Mouse (Mus musculus) MEL (cell line): ENCODE results near the gene Bahcc1. TPM values are rescaled to one million over a fixed set of nuclear protein-coding genes. Genes with fewer than 3 reads are reported as not detected.

Experiments used
- DNase-seq: peaks from one replicate; pipeline ENCODE4 v3.0.0; 2011; ENCODE audit warnings: low read depth, low spot score
- H3K27ac ChIP-seq: 2 replicates; pipeline ENCODE4 v1.5.1; 2012; ENCODE audit warnings: low read depth, mild to moderate bottlenecking, control low read depth, low read length, moderate library complexity; ENCODE audit not compliant: control insufficient read depth
- H3K27me3 ChIP-seq, 2 experiments: fragments of 150-350 bp in 1 of 2; sonication (generic) in 1 of 2; 2 replicates each; pipeline ENCODE4 v1.6.1; 2012; ENCODE audit warnings: low read length in 2 of 2, mild to moderate bottlenecking in 2 of 2, improper control_type of control experiment in 1 of 2, moderate library complexity in 1 of 2; ENCODE audit not compliant: insufficient read depth in 2 of 2, control insufficient read depth in 1 of 2
- H3K36me3 ChIP-seq, 2 experiments: 2 replicates each; pipeline ENCODE4 v1.6.1; 2012 to 2014; ENCODE audit warnings: low read length in 2 of 2, improper control_type of control experiment in 1 of 2, inconsistent platforms in 1 of 2, mild to moderate bottlenecking in 1 of 2; ENCODE audit not compliant: insufficient read depth in 2 of 2, control insufficient read depth in 1 of 2
- H3K4me1 ChIP-seq, 2 experiments: fragments of 150-350 bp in 1 of 2; sonication (generic) in 1 of 2; 2 replicates each; pipeline ENCODE4 v1.6.1; 2012; ENCODE audit warnings: low read length in 2 of 2, improper control_type of control experiment in 1 of 2, mild to moderate bottlenecking in 1 of 2; ENCODE audit not compliant: insufficient read depth in 2 of 2, control insufficient read depth in 1 of 2
- H3K4me3 ChIP-seq, 2 experiments: fragments of 150-350 bp in 1 of 2; sonication (generic) in 1 of 2; 2 replicates each; pipeline ENCODE4 v1.5.1; 2012; ENCODE audit warnings: low read depth in 2 of 2, low read length in 2 of 2, mild to moderate bottlenecking in 2 of 2, moderate library complexity in 2 of 2, control low read depth in 1 of 2, improper control_type of control experiment in 1 of 2; ENCODE audit not compliant: control insufficient read depth in 1 of 2, insufficient read depth in 1 of 2
- H3K79me2 ChIP-seq: 2 replicates; pipeline ENCODE4 v1.6.1; 2012; ENCODE audit warnings: mild to moderate bottlenecking, low read length, moderate library complexity; ENCODE audit not compliant: control insufficient read depth, poor library complexity, insufficient read depth
- H3K9ac ChIP-seq: 2 replicates; pipeline ENCODE4 v1.6.1; 2012; ENCODE audit warnings: low read depth, mild to moderate bottlenecking, control low read depth, low read length, moderate library complexity; ENCODE audit not compliant: control insufficient read depth, poor library complexity, severe bottlenecking
- H3K9me3 ChIP-seq: fragments of 150-350 bp; sonication (generic); replicated peaks from 2 replicates; pipeline ENCODE4 v1.6.1; 2012; ENCODE audit warnings: mild to moderate bottlenecking, low read length, improper control_type of control experiment, moderate library complexity; ENCODE audit not compliant: insufficient read depth
- CHD1 ChIP-seq: IDR thresholded peaks from 2 replicates; pipeline ENCODE4 v1.6.1; 2012; ENCODE audit warnings: low read depth, mild to moderate bottlenecking, inconsistent platforms, low read length, improper control_type of control experiment
- CHD2 ChIP-seq: IDR thresholded peaks from 2 replicates; pipeline ENCODE4 v1.6.1; 2011; ENCODE audit warnings: low read length, improper control_type of control experiment
- ELF1 ChIP-seq: IDR thresholded peaks from 2 replicates; pipeline ENCODE4 v1.6.1; 2014; ENCODE audit warnings: low read depth, mild to moderate bottlenecking, inconsistent platforms, low read length, improper control_type of control experiment, moderate library complexity
- EP300 ChIP-seq, 2 experiments: IDR thresholded peaks; 2 replicates each; pipeline ENCODE4 v1.6.1; 2011; ENCODE audit warnings: improper control_type of control experiment in 2 of 2, low read length in 2 of 2, low read depth in 1 of 2, mild to moderate bottlenecking in 1 of 2
- ETS1 ChIP-seq: IDR thresholded peaks from 2 replicates; pipeline ENCODE4 v1.6.1; 2012; ENCODE audit warnings: low read depth, mild to moderate bottlenecking, inconsistent platforms, low read length, improper control_type of control experiment, moderate library complexity
- KAT2A ChIP-seq: conservative IDR thresholded peaks from 2 replicates; pipeline ENCODE4 v1.6.1; 2012; ENCODE audit warnings: low read depth, low read length, improper control_type of control experiment, inconsistent platforms
- MAX ChIP-seq: IDR thresholded peaks from 2 replicates; pipeline ENCODE4 v1.6.1; 2011; ENCODE audit warnings: low read length, improper control_type of control experiment
- MEF2A ChIP-seq: IDR thresholded peaks from 2 replicates; pipeline ENCODE4 v1.6.1; 2014; ENCODE audit warnings: low read depth, mild to moderate bottlenecking, inconsistent platforms, low read length, improper control_type of control experiment; ENCODE audit not compliant: poor library complexity, insufficient replicate concordance, severe bottlenecking; ENCODE audit errors: extremely low read depth
- MYC ChIP-seq: IDR thresholded peaks from 2 replicates; pipeline ENCODE4 v1.6.1; 2011; ENCODE audit warnings: low read depth, mild to moderate bottlenecking, low read length, improper control_type of control experiment, moderate library complexity
- POLR2A ChIP-seq, 2 experiments: IDR thresholded peaks; 2 replicates each; pipeline ENCODE4 v1.6.1; 2011 to 2012; ENCODE audit warnings: low read length in 2 of 2, mild to moderate bottlenecking in 2 of 2, control low read depth in 1 of 2, improper control_type of control experiment in 1 of 2, low read depth in 1 of 2, moderate library complexity in 1 of 2; ENCODE audit not compliant: control insufficient read depth in 1 of 2, insufficient read depth in 1 of 2, poor library complexity in 1 of 2
- RAD21 ChIP-seq: IDR thresholded peaks from 2 replicates; pipeline ENCODE4 v1.6.1; 2011; ENCODE audit warnings: mild to moderate bottlenecking, low read depth, low read length, improper control_type of control experiment
- RCOR1 ChIP-seq: IDR thresholded peaks from 2 replicates; pipeline ENCODE4 v1.6.1; 2012; ENCODE audit warnings: low read depth, mild to moderate bottlenecking, inconsistent platforms, low read length, improper control_type of control experiment
- SIN3A ChIP-seq: IDR thresholded peaks from 2 replicates; pipeline ENCODE4 v1.6.1; 2012; ENCODE audit warnings: low read length, improper control_type of control experiment, inconsistent platforms
- SMC3 ChIP-seq: IDR thresholded peaks from 2 replicates; pipeline ENCODE4 v1.6.1; 2011; ENCODE audit warnings: low read depth, low read length, improper control_type of control experiment
- TAL1 ChIP-seq: IDR thresholded peaks from 2 replicates; pipeline ENCODE4 v1.6.1; 2012; ENCODE audit warnings: mild to moderate bottlenecking, inconsistent platforms, low read length, moderate library complexity, mixed read lengths
- TCF12 ChIP-seq: IDR thresholded peaks from 2 replicates; pipeline ENCODE4 v1.6.1; 2014; ENCODE audit warnings: low read depth, mild to moderate bottlenecking, inconsistent platforms, low read length, improper control_type of control experiment, moderate library complexity
- UBTF ChIP-seq: IDR thresholded peaks from 2 replicates; pipeline ENCODE4 v1.6.1; 2012; ENCODE audit warnings: low read depth, mild to moderate bottlenecking, inconsistent platforms, low read length, improper control_type of control experiment, moderate library complexity, borderline replicate concordance; ENCODE audit not compliant: insufficient read depth
- USF1 ChIP-seq: IDR thresholded peaks from 2 replicates; pipeline ENCODE4 v1.6.1; 2014; ENCODE audit warnings: low read depth, mild to moderate bottlenecking, inconsistent platforms, low read length, improper control_type of control experiment, moderate library complexity
- USF2 ChIP-seq, 2 experiments: IDR thresholded peaks; 2 replicates each; pipeline ENCODE4 v1.6.1; 2011 to 2012; ENCODE audit warnings: improper control_type of control experiment in 2 of 2, low read length in 2 of 2, borderline replicate concordance in 1 of 2, inconsistent platforms in 1 of 2, low read depth in 1 of 2, mild to moderate bottlenecking in 1 of 2; ENCODE audit not compliant: insufficient read depth in 1 of 2
- ZMIZ1 ChIP-seq: IDR thresholded peaks from 2 replicates; pipeline ENCODE4 v1.6.1; 2012; ENCODE audit warnings: low read depth, mild to moderate bottlenecking, inconsistent platforms, low read length, improper control_type of control experiment, moderate library complexity
- polyA plus RNA-seq, 2 experiments: library from polyadenylated mRNA; stranded (reverse) in 1 of 2; unstranded in 1 of 2; fragments of >175 nt in 1 of 2; fragments of >200 nt in 1 of 2; gene quantifications; 2 replicates each; pipeline versions ENCODE4 v1.2.1 to v1.2.4; 2012; ENCODE audit warnings: low replicate concordance in 2 of 2, low read depth in 1 of 2; ENCODE audit not compliant: insufficient read length in 2 of 2, insufficient read depth in 1 of 2, missing spikeins in 1 of 2
- total RNA-seq: library from RNA; depleted of rRNA; stranded (reverse); fragments of 300-350 nt; gene quantifications from 2 replicates; pipeline ENCODE4 v1.2.3, GENCODE M21; 2012

Gene Bahcc1
- total and polyA plus RNA-seq, 3 experiments: 0.04 to 0.26 TPM; not detected in 1

- no peaks in the 10 kb centered on the region for H3K79me2 ChIP-seq
- H3K36me3 ChIP-seq: peaks cover 0 to 8% of the 10 kb centered on the region in 2 experiments; a peak in 2 of 4 replicates
- peaks cover 8 to 24% of the 10 kb centered on the region in 2 experiments; a peak in 3 of 4 replicates for H3K4me1 ChIP-seq
- H3K4me3 ChIP-seq: no peak overlapping the region
- H3K9me3 ChIP-seq: no peaks in the 10 kb centered on the region
- no peak for DNase-seq
- no peak overlapping the region for H3K9ac ChIP-seq
- TF ChIP-seq ETS1 (no peak), EP300 (IDR thresholded peaks at IDR 0.05; ENCODE audit: low read depth in 1 of 2, low read length in 2 of 2) (no peak), MAX (no peak), UBTF (no peak), SMC3 (no peak), KAT2A (no peak), CHD1 (no peak), RAD21 (no peak), ELF1 (no peak), MYC (no peak), MEF2A (no peak), USF2 (IDR thresholded peaks at IDR 0.05; ENCODE audit: borderline replicate concordance in 1 of 2, insufficient read depth in 1 of 2, low read depth in 1 of 2, low read length in 2 of 2) (no peak), ZMIZ1 (no peak), RCOR1 (no peak), POLR2A (IDR thresholded peaks at IDR 0.05; ENCODE audit: control insufficient read depth in 1 of 2, insufficient read depth in 1 of 2, low read depth in 1 of 2, low read length in 2 of 2, poor library complexity in 1 of 2) (no peak), SIN3A (no peak), TAL1 (no peak), TCF12 (no peak), USF1 (no peak), CHD2 (no peak)
- H3K27me3 ChIP-seq: no peaks in the 10 kb centered on the region
- no peak overlapping the region for H3K27ac ChIP-seq
Observed at GRCm38 (mm10) chr11:120259792-120260768, 27.3 kb downstream of the Bahcc1 start.
